Mouse (Mus musculus): ENCODE measurements around the gene Mlip. TPM values are rescaled to one million over a fixed set of nuclear protein-coding genes. Genes with fewer than 3 reads are reported as not detected.
"Not testable (repeated sequence)": the region's sequence is repeated elsewhere in the genome, so short reads cannot be mapped to it uniquely, and the experiment has no call there.

Gene Mlip
- total RNA-seq, 1 experiment from 2014 or later, result not detected

- not testable (repeated sequence) for ATAC-seq (replicated peaks in 1 of 2; ENCODE audit: insufficient read depth in 1 of 2, low FRiP score in 2 of 2, low TSS enrichment in 1 of 2, low read depth in 1 of 2, poor library complexity in 2 of 2, severe bottlenecking in 2 of 2)
Measured at GRCm38 (mm10) chr9:77364681-77365080, 11.9 kb upstream of the Mlip start.

GRCm38 (mm10) chr9:77362906-77363305, 10.1 kb upstream of the Mlip start:
- no peak for ATAC-seq (replicated peaks in 1 of 2; ENCODE audit: insufficient read depth in 1 of 2, low FRiP score in 2 of 2, low TSS enrichment in 1 of 2, low read depth in 1 of 2, poor library complexity in 2 of 2, severe bottlenecking in 2 of 2)

- ATAC-seq (replicated peaks in 1 of 2; ENCODE audit: insufficient read depth in 1 of 2, low FRiP score in 2 of 2, low TSS enrichment in 1 of 2, low read depth in 1 of 2, poor library complexity in 2 of 2, severe bottlenecking in 2 of 2), result no peak
Measured at GRCm38 (mm10) chr9:77360654-77361053, 7.9 kb upstream of the Mlip start.

- ATAC-seq (replicated peaks in 1 of 2; ENCODE audit: insufficient read depth in 1 of 2, low FRiP score in 2 of 2, low TSS enrichment in 1 of 2, low read depth in 1 of 2, poor library complexity in 2 of 2, severe bottlenecking in 2 of 2), result no peak
Measured at GRCm38 (mm10) chr9:77359278-77359973, 6.7 kb upstream of the Mlip start.

- ATAC-seq (replicated peaks in 1 of 2; ENCODE audit: insufficient read depth in 1 of 2, low FRiP score in 2 of 2, low TSS enrichment in 1 of 2, low read depth in 1 of 2, poor library complexity in 2 of 2, severe bottlenecking in 2 of 2), result no peak
Measured at GRCm38 (mm10) chr9:77353942-77354341, 1.2 kb upstream of the Mlip start.

- ATAC-seq (replicated peaks in 1 of 2; ENCODE audit: insufficient read depth in 1 of 2, low FRiP score in 2 of 2, low TSS enrichment in 1 of 2, low read depth in 1 of 2, poor library complexity in 2 of 2, severe bottlenecking in 2 of 2), result no peak
Measured at GRCm38 (mm10) chr9:77347704-77348103, 5.1 kb downstream of the Mlip start.

GRCm38 (mm10) chr9:77344318-77344717, 8.5 kb downstream of the Mlip start:
- ATAC-seq (replicated peaks in 1 of 2; ENCODE audit: insufficient read depth in 1 of 2, low FRiP score in 2 of 2, low TSS enrichment in 1 of 2, low read depth in 1 of 2, poor library complexity in 2 of 2, severe bottlenecking in 2 of 2), result no peak

GRCm38 (mm10) chr9:77340159-77340862, 12.5 kb downstream of the Mlip start:
- no peak for ATAC-seq (replicated peaks in 1 of 2; ENCODE audit: insufficient read depth in 1 of 2, low FRiP score in 2 of 2, low TSS enrichment in 1 of 2, low read depth in 1 of 2, poor library complexity in 2 of 2, severe bottlenecking in 2 of 2)

GRCm38 (mm10) chr9:77339571-77340148, 13.1 kb downstream of the Mlip start:
- ATAC-seq (replicated peaks in 1 of 2; ENCODE audit: insufficient read depth in 1 of 2, low FRiP score in 2 of 2, low TSS enrichment in 1 of 2, low read depth in 1 of 2, poor library complexity in 2 of 2, severe bottlenecking in 2 of 2), result no peak

- no peak for ATAC-seq (replicated peaks in 1 of 2; ENCODE audit: insufficient read depth in 1 of 2, low FRiP score in 2 of 2, low TSS enrichment in 1 of 2, low read depth in 1 of 2, poor library complexity in 2 of 2, severe bottlenecking in 2 of 2)
Measured at GRCm38 (mm10) chr9:77335370-77335769, 17.4 kb downstream of the Mlip start.

- ATAC-seq (replicated peaks in 1 of 2; ENCODE audit: insufficient read depth in 1 of 2, low FRiP score in 2 of 2, low TSS enrichment in 1 of 2, low read depth in 1 of 2, poor library complexity in 2 of 2, severe bottlenecking in 2 of 2), result no peak
Measured at GRCm38 (mm10) chr9:77318346-77318745, 34.4 kb downstream of the Mlip start.

- no peak for ATAC-seq (replicated peaks in 1 of 2; ENCODE audit: insufficient read depth in 1 of 2, low FRiP score in 2 of 2, low TSS enrichment in 1 of 2, low read depth in 1 of 2, poor library complexity in 2 of 2, severe bottlenecking in 2 of 2)
Measured at GRCm38 (mm10) chr9:77310548-77310947, 42.2 kb downstream of the Mlip start.

GRCm38 (mm10) chr9:77305417-77305816, 47.4 kb downstream of the Mlip start:
- no peak for ATAC-seq (replicated peaks in 1 of 2; ENCODE audit: insufficient read depth in 1 of 2, low FRiP score in 2 of 2, low TSS enrichment in 1 of 2, low read depth in 1 of 2, poor library complexity in 2 of 2, severe bottlenecking in 2 of 2)

GRCm38 (mm10) chr9:77302340-77302739, 50.4 kb downstream of the Mlip start:
- no peak for ATAC-seq (replicated peaks in 1 of 2; ENCODE audit: insufficient read depth in 1 of 2, low FRiP score in 2 of 2, low TSS enrichment in 1 of 2, low read depth in 1 of 2, poor library complexity in 2 of 2, severe bottlenecking in 2 of 2)

- no peak for ATAC-seq (replicated peaks in 1 of 2; ENCODE audit: insufficient read depth in 1 of 2, low FRiP score in 2 of 2, low TSS enrichment in 1 of 2, low read depth in 1 of 2, poor library complexity in 2 of 2, severe bottlenecking in 2 of 2)
Measured at GRCm38 (mm10) chr9:77287958-77288357, 64.8 kb downstream of the Mlip start.

GRCm38 (mm10) chr9:77279371-77279770, 73.4 kb downstream of the Mlip start:
- ATAC-seq (replicated peaks in 1 of 2; ENCODE audit: insufficient read depth in 1 of 2, low FRiP score in 2 of 2, low TSS enrichment in 1 of 2, low read depth in 1 of 2, poor library complexity in 2 of 2, severe bottlenecking in 2 of 2), result no peak

- no peak for ATAC-seq (replicated peaks in 1 of 2; ENCODE audit: insufficient read depth in 1 of 2, low FRiP score in 2 of 2, low TSS enrichment in 1 of 2, low read depth in 1 of 2, poor library complexity in 2 of 2, severe bottlenecking in 2 of 2)
Measured at GRCm38 (mm10) chr9:77278055-77278454, 74.7 kb downstream of the Mlip start.

GRCm38 (mm10) chr9:77277270-77277669, 75.5 kb downstream of the Mlip start:
- no peak for ATAC-seq (replicated peaks in 1 of 2; ENCODE audit: insufficient read depth in 1 of 2, low FRiP score in 2 of 2, low TSS enrichment in 1 of 2, low read depth in 1 of 2, poor library complexity in 2 of 2, severe bottlenecking in 2 of 2)
